Mouse (Mus musculus): ENCODE results near the gene Stxbp6. TPM values are rescaled to one million over a fixed set of nuclear protein-coding genes. Genes with fewer than 3 reads are reported as not detected.

The Stxbp6 gene
- polyA plus RNA-seq, 1 experiment from 2014 or later: 15.6 TPM

DNA sequence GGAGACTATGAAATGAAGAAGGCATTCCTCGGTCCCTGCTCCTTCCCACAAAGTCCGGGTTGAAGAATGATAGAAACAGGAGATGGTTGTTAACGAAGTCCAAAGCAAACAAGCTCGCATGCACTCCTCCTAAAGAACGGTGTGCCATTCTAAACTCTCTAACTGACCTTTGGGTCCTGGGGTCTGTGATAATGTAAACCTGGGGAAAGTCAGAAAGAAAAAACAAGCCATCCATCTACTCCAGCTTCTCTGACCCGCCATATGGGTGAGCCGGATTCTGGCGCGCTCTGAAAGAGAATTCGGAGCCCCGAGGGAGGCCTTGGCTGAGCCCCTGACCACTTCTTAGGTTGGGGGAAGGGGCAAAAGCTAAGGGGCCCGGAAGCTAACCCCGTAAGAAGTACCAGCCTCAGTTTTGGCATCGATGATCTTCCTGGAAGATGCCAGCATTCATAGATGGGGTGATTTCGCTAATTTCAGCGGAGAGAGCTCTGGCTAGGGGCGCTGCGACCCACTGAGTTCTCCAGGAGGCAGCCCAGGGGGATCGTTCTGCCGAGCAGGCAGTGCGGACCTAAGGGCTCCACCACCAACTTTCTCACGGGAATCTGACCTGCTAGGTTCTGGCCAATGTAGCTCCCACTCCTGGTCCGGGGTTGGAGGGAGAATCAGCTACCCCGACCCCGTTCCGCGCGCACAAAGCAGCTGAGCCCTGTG is 1.0 kb downstream of the Stxbp6 start:
- WGBS: 1% methylated on average over 28 of the region's 28 CpGs
- Histone ChIP-seq H3K36me3 (no peaks in the 10 kb centered on the region), H3K27ac (peak overlapping the region; percentile 67), H3K9me3 (no peaks in the 10 kb centered on the region), H3K9ac (peak overlapping the region; percentile 78), H3K4me2 (peak overlapping the region; percentile 96), H3K4me1 (peaks cover 28% of the 10 kb centered on the region), H3K4me3 (peak overlapping the region; percentile 67), H3K27me3 (no peaks in the 10 kb centered on the region; the same call in 1 of the 2 replicates)
- peak; percentile 47 for ATAC-seq (ENCODE audit: borderline replicate concordance, extremely low read depth, low FRiP score, low TSS enrichment)

DNA sequence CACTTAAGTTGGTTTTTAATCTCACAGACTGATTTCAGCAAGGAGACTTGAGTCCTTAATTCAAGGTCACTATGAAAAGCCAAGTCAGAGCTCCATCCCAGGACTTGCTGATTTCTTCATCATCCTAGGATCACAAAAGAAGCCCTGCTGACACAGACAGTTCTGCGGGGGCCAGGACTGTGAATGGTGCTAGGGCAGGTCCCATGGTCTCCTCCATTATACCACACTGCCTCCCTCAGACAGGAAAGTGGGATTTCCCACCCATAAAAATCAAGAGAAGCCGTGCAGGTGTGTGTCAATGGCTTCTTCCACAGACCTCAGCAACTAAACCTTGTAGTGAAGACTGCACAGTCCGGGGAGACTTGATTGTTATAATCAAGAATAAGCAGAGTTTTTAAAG is 2.3 kb downstream of the Stxbp6 start:
- Histone ChIP-seq H3K27ac (no peak overlapping the region), H3K9ac (no peak overlapping the region), H3K36me3 (no peaks in the 10 kb centered on the region), H3K27me3 (no peaks in the 10 kb centered on the region; the same call in 1 of the 2 replicates), H3K4me1 (peaks cover 36% of the 10 kb centered on the region), H3K4me3 (no peak overlapping the region), H3K4me2 (peak overlapping the region; percentile 96; the same call in 1 of the 2 replicates), H3K9me3 (no peaks in the 10 kb centered on the region)
- WGBS: 61% methylated on average over 3 of the region's 3 CpGs
- no peak for ATAC-seq (ENCODE audit: borderline replicate concordance, extremely low read depth, low FRiP score, low TSS enrichment)

DNA sequence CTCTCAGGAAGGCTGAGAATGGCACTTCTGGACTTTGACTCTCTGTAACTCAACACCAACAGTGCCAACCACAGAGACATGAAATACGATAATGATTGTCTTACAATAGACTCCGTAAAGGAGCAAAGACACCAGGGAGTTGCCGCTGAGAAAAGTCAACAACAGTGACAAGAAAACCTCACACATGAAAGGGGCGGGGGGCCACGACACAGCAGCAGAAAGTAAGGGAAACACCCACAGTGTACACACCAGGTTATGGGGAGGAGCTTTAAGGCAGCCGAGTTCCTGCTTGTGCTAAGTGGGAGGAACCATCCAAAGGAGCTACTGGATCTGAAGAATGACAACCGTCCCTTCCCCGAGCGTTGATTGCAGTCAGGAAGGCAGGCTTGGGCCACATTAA is 4.3 kb downstream of the Stxbp6 start:
- Histone ChIP-seq H3K4me1 (peaks cover 35% of the 10 kb centered on the region; the same call in 1 of the 2 replicates), H3K27me3 (no peaks in the 10 kb centered on the region), H3K9me3 (no peaks in the 10 kb centered on the region), H3K4me3 (no peak overlapping the region), H3K36me3 (no peaks in the 10 kb centered on the region), H3K4me2 (peak overlapping the region; percentile 19), H3K9ac (no peak overlapping the region), H3K27ac (no peak overlapping the region)
- no peak for ATAC-seq (ENCODE audit: borderline replicate concordance, extremely low read depth, low FRiP score, low TSS enrichment)
- WGBS: 42% methylated on average over 9 of the region's 9 CpGs

DNA sequence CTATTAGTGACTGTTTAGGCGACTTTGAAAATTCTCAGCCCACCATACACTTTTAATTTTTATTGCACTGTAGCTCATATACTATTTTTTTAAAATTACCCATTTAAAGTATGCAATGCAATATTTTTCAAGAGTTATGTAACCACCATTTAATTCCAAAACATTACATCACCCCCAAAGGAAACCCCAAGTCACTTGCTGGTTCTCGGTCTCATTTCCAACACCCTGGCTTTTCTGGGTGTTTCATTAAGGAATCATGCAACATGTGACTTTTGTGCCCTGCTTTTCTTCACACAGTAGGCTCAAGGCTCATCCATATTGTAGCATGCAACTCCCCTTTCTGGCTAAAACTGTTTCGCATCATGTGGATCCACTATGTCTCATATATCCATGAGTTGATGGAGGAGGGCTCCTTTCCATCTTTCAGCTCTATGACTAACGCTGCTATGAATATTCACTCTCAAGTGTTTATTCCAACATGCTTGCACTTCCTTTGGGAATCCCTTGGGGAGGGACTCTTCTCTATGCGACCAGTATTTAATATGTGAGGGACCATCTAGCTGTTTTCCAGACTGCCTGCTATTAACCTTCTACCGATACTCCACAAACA is 6.3 kb downstream of the Stxbp6 start:
- Histone ChIP-seq H3K27ac (no peak overlapping the region), H3K27me3 (no peaks in the 10 kb centered on the region), H3K9ac (no peak overlapping the region), H3K4me2 (no peak overlapping the region), H3K4me3 (no peak overlapping the region), H3K36me3 (no peaks in the 10 kb centered on the region), H3K4me1 (peaks cover 25% of the 10 kb centered on the region; the same call in 1 of the 2 replicates), H3K9me3 (no peaks in the 10 kb centered on the region)
- 81% methylated on average over 6 of the region's 6 CpGs for WGBS
- no peak for ATAC-seq (ENCODE audit: borderline replicate concordance, extremely low read depth, low FRiP score, low TSS enrichment)

DNA sequence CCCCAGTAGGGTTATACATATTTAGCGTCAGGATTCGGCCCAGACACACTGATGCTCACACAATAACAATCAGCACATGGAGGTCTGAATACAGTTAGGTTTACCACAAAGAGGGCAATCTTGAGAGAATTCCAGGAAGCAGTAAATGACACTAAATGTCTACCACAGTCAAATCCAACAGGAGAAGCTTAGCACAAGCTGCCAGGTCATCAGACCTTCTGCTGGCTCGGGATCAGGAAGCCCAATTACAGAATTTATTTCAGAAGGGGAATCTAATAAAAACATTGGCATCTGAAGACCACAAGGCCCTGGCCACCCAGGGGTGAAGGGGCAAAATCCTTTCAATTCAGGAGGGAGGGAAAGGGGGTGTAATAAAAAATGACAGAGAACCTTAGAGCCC is 6.8 kb downstream of the Stxbp6 start:
- H3K9me3 ChIP-seq: no peaks in the 10 kb centered on the region
- no peak; the same call in 1 of the 2 replicates for ATAC-seq (ENCODE audit: borderline replicate concordance, extremely low read depth, low FRiP score, low TSS enrichment)
- H3K4me2 ChIP-seq: no peak overlapping the region
- H3K27me3 ChIP-seq: no peaks in the 10 kb centered on the region
- 26% methylated on average over 3 of the region's 3 CpGs for WGBS
- no peak overlapping the region for H3K4me3 ChIP-seq
- H3K9ac ChIP-seq: no peak overlapping the region
- peaks cover 19% of the 10 kb centered on the region; the same call in 1 of the 2 replicates for H3K4me1 ChIP-seq
- no peak overlapping the region for H3K27ac ChIP-seq
- H3K36me3 ChIP-seq: no peaks in the 10 kb centered on the region

DNA sequence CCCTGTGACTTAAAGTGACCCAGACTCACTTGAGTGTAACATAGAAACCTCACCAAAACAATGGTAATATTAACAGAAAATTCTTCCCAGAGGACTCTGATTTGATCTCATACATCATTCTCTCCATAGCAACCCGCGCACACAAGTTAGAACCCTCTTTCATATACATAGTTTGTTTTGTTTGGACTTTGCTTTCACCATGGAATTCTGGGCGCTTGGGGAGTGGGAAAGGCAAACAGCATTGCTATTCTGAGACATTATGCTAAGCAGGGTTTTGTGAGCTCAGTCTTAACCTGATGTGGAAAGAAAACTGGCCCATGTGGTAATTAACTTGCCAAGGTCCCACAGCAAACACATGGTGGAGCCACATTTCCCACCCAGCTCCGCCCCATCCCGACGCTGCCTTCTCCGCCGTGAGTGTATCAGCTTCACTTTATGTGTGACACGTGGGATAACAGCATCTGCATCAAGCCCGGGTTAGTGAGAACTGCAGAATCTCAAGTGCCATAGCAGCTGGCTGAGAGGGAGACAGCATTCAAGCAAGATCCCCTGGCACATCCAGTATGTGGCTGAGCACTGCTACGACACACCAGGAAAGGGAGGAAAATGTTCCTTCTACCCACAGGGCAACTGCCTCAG is 7.3 kb downstream of the Stxbp6 start:
- Histone ChIP-seq H3K9ac (no peak overlapping the region), H3K4me1 (peaks cover 18% of the 10 kb centered on the region; the same call in 1 of the 2 replicates), H3K27me3 (no peaks in the 10 kb centered on the region), H3K4me3 (no peak overlapping the region), H3K9me3 (no peaks in the 10 kb centered on the region), H3K36me3 (no peaks in the 10 kb centered on the region), H3K4me2 (peak overlapping the region; percentile 20; the same call in 1 of the 2 replicates), H3K27ac (no peak overlapping the region)
- no peak for ATAC-seq (ENCODE audit: borderline replicate concordance, extremely low read depth, low FRiP score, low TSS enrichment)
- 27% methylated on average over 11 of the region's 11 CpGs for WGBS

DNA sequence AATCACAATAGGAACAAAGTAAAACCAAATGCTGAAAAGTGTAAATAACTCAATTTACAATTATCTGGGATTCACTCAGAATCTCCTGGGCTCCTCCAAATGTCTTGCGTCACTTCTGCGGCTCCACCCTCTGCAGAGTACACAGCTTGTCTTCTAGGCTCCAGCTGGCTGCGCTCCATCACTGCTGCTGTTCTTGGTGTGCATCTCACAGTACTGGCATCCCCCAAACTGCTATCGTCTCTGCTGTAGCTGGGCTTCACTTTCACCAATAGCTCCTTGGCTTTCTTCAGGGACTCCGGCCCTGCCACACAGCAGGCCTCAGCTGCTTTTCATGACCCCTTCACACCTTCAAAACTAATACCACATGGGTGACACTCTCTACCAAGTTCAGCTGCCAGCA is 10.9 kb downstream of the Stxbp6 start:
- 64% methylated on average over 5 of the region's 5 CpGs for WGBS
- Histone ChIP-seq H3K9ac (no peak overlapping the region), H3K9me3 (no peaks in the 10 kb centered on the region), H3K4me3 (no peak overlapping the region), H3K27me3 (no peaks in the 10 kb centered on the region), H3K36me3 (no peaks in the 10 kb centered on the region), H3K27ac (no peak overlapping the region), H3K4me1 (peaks cover 14% of the 10 kb centered on the region; the same call in 1 of the 2 replicates), H3K4me2 (no peak overlapping the region)
- ATAC-seq (ENCODE audit: borderline replicate concordance, extremely low read depth, low FRiP score, low TSS enrichment): peak; percentile 68; the same call in 1 of the 2 replicates

DNA sequence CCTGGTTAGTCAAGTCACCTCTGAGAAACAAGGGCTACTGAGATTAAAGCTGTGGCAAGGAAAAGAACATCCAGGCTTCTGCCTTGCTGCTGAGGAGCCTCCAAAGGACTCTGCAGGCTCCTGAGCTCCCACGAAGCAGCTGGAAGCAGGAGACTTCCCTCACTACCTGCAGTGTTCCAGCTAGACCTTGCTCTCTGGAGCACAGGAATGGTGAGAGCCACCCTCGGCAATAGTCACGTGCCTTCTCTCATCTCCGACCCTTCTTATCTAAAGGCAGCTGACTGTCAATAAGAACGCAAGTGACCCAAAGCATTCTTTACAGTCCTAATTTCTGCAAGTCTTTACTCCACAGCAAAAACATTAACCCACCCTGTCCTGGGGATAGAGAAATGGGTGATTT is 13.2 kb downstream of the Stxbp6 start:
- ATAC-seq (ENCODE audit: borderline replicate concordance, extremely low read depth, low FRiP score, low TSS enrichment): no peak
- Histone ChIP-seq H3K27ac (no peak overlapping the region), H3K9me3 (no peaks in the 10 kb centered on the region), H3K27me3 (no peaks in the 10 kb centered on the region), H3K36me3 (no peaks in the 10 kb centered on the region), H3K4me1 (no peaks in the 10 kb centered on the region), H3K4me2 (no peak overlapping the region), H3K4me3 (no peak overlapping the region), H3K9ac (no peak overlapping the region)
- 28% methylated on average over 5 of the region's 5 CpGs for WGBS

DNA sequence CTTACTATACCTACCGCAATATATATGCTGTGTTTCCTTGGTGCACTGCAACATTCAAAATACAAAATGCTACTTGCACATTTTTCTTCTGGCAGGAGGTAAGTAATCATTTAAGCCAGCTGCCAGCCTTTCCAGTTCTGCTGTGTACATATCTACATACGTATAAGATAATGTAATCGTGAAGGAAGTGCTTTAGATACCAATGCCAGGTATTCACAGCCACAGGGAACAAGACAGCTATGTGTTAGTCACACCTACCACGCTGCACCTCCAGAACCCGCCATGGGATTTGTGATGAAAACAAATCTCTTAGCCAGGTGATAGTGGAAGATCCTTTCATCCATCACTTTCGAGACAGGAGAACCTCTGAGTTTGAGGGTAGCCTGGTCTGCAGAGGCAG is 13.7 kb downstream of the Stxbp6 start:
- no peaks in the 10 kb centered on the region for H3K27me3 ChIP-seq
- WGBS: 41% methylated on average over 6 of the region's 6 CpGs
- H3K36me3 ChIP-seq: no peaks in the 10 kb centered on the region
- no peak overlapping the region for H3K4me3 ChIP-seq
- H3K4me2 ChIP-seq: no peak overlapping the region
- no peak for ATAC-seq (ENCODE audit: borderline replicate concordance, extremely low read depth, low FRiP score, low TSS enrichment)
- H3K27ac ChIP-seq: no peak overlapping the region
- H3K4me1 ChIP-seq: no peaks in the 10 kb centered on the region
- H3K9ac ChIP-seq: no peak overlapping the region
- H3K9me3 ChIP-seq: no peaks in the 10 kb centered on the region

DNA sequence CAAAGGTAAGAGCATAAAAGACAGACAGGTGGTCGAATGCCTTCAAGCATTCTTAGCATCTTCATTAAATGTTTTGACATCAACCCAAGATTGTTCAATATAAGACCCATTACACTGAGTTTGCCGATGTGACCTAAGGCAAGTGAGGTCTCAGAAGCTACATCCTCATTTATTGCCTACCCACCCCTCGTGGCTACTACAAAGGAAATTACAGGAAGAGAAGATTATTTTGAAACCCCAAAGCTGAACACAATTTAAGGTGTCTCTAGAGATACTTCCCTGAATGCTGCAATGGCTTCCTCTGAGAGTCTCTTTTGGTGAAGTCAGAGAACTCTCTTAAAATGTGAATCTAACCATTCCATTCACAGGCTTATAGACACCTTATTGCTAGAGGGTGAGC is 16.5 kb downstream of the Stxbp6 start:
- Histone ChIP-seq H3K4me3 (no peak overlapping the region), H3K9ac (no peak overlapping the region), H3K4me2 (no peak overlapping the region), H3K4me1 (no peaks in the 10 kb centered on the region), H3K36me3 (no peaks in the 10 kb centered on the region), H3K9me3 (no peaks in the 10 kb centered on the region), H3K27ac (no peak overlapping the region), H3K27me3 (no peaks in the 10 kb centered on the region)
- 78% methylated on average over 3 of the region's 3 CpGs for WGBS
- ATAC-seq (ENCODE audit: borderline replicate concordance, extremely low read depth, low FRiP score, low TSS enrichment): no peak

DNA sequence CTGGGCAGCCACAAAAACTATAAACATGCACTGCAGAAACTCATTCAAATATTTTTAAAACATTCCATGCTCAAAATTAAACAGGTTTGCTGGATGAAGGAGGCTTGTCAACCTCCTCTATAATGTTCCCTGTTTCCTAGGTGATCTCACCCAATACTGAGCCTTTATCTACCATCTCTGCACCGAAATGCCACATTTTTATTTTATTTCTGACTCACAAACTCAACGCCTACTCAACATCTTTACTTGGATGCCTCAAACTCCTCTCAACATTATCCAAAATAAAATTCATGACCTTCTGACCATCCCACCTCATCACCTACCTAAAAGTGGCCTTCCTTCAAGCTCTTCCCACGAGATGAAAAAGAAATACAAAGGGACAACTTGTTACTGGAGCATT is 18.1 kb downstream of the Stxbp6 start:
- no peaks in the 10 kb centered on the region for H3K27me3 ChIP-seq
- H3K4me3 ChIP-seq: no peak overlapping the region
- H3K27ac ChIP-seq: no peak overlapping the region
- no peaks in the 10 kb centered on the region for H3K36me3 ChIP-seq
- no peaks in the 10 kb centered on the region for H3K9me3 ChIP-seq
- WGBS: 82% methylated on average over 3 of the region's 3 CpGs
- ATAC-seq (ENCODE audit: borderline replicate concordance, extremely low read depth, low FRiP score, low TSS enrichment): no peak
- H3K9ac ChIP-seq: no peak overlapping the region
- H3K4me2 ChIP-seq: no peak overlapping the region
- no peaks in the 10 kb centered on the region for H3K4me1 ChIP-seq

DNA sequence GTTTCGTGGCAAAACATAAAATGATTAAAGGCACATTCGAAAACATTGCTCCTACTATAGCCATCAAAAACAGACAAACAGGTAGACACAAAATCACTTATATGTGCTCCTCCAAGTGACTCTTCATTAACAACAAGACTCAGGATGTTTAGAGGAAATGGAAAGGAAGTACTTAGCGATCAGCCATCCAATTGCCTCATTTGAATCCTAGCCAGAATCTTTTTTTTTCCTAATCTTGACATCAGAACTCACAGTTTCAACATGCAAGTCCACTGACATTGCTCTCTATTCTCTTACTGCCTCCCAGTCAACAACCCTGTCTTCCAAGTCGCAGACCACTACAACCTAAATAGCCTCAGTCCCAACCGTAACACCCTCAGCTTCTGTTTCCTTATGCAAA is 21.2 kb downstream of the Stxbp6 start:
- no peaks in the 10 kb centered on the region for H3K27me3 ChIP-seq
- no peak overlapping the region for H3K4me3 ChIP-seq
- 70% methylated on average over 5 of the region's 5 CpGs for WGBS
- H3K9ac ChIP-seq: no peak overlapping the region
- no peak overlapping the region for H3K4me2 ChIP-seq
- H3K36me3 ChIP-seq: no peaks in the 10 kb centered on the region
- H3K27ac ChIP-seq: no peak overlapping the region
- no peaks in the 10 kb centered on the region for H3K9me3 ChIP-seq
- no peaks in the 10 kb centered on the region for H3K4me1 ChIP-seq
- ATAC-seq (ENCODE audit: borderline replicate concordance, extremely low read depth, low FRiP score, low TSS enrichment): no peak
